Mouse (Mus musculus) erythroblast, embryonic 14.5 days (primary cell): Measurements from ENCODE around the gene Lao1.

ENCODE experiments used
- GATA1 ChIP-seq: IDR thresholded peaks from 2 replicates; pipeline ENCODE4 v1.6.1; 2012; ENCODE audit warnings: low read length, inconsistent platforms, mixed read lengths
- TAL1 ChIP-seq: IDR thresholded peaks from 3 replicates; pipeline ENCODE4 v1.6.1; 2012; ENCODE audit warnings: low read length, inconsistent platforms, mixed read lengths

DNA sequence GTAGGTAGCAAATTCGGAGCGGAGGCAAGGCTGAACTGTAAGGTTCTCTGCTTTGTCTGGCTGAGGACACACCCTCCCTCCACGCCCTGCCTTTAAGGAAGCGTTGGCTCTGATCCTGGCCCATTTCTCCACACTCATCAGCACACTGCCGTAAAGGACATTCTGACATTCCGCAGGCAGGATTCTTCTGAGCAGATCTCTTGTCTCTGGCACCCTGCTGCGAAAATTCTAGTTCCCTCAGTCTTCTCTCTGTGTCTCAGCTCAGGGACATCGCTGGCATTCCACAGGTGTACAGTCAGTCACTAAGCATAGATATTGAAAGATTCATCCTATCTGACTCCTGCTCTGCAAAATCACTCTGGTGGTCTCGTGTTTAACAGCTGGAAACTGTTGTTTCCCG, 40.3 kb downstream of the Lao1 start:
- TF ChIP-seq GATA1 (no peak), TAL1 (no peak)
